Mouse (Mus musculus) G1E (cell line): Measurements from ENCODE around the gene Hist1h2bj.

ENCODE experiments used
- CTCF ChIP-seq: IDR thresholded peaks from 2 replicates; pipeline ENCODE4 v1.5.1; 2012; ENCODE audit warnings: low read depth, low read length, inconsistent platforms, mixed read lengths
- GATA1 ChIP-seq: IDR thresholded peaks from 2 replicates; pipeline ENCODE4 v1.6.1; 2012; ENCODE audit warnings: borderline replicate concordance, low read length, inconsistent platforms, mixed read lengths
- GATA2 ChIP-seq: IDR thresholded peaks from 2 replicates; pipeline ENCODE4 v1.6.1; 2012; ENCODE audit warnings: low read depth, low read length, inconsistent platforms, borderline replicate concordance

- TF ChIP-seq CTCF (no peak), GATA1 (no peak), GATA2 (no peak)
Observed at GRCm38 (mm10) chr13:22061422-22061821, 18.4 kb downstream of the Hist1h2bj start.
